Mouse (Mus musculus) spleen, adult 2 months (tissue): ENCODE measurements at regions not wholly inside any gene's neighbourhood (a gene's known extent, or its start where the extent isn't known, plus 50 kb on each side); places are given as distances from the start of the nearest gene placed in this dataset.

Source experiments
- DNase-seq, 2 experiments: peaks; one replicate each; pipeline versions ENCODE4 v3.0.0 to v3.0.0-alpha.2; 2012 to 2021; ENCODE audit warnings: low spot score in 2 of 2, low read depth in 1 of 2
- H3K27ac ChIP-seq: fragments of 200-500 bp; 2 replicates; pipeline ENCODE4 v1.5.1; 2012; ENCODE audit warnings: low read length, inconsistent platforms; ENCODE audit not compliant: insufficient read depth
- H3K27me3 ChIP-seq: fragments of 200-500 bp; 2 replicates; pipeline ENCODE4 v1.6.1; 2012; ENCODE audit warnings: mild to moderate bottlenecking, moderate library complexity, low read length, inconsistent platforms; ENCODE audit not compliant: control insufficient read depth, insufficient read depth
- H3K36me3 ChIP-seq: fragments of 200-500 bp; 2 replicates; pipeline ENCODE4 v1.6.1; 2012; ENCODE audit warnings: mild to moderate bottlenecking, low read length, inconsistent platforms; ENCODE audit not compliant: control insufficient read depth, insufficient read depth
- H3K4me1 ChIP-seq: fragments of 200-500 bp; 2 replicates; pipeline ENCODE4 v1.6.1; 2011; ENCODE audit warnings: inconsistent platforms; ENCODE audit not compliant: control insufficient read depth, insufficient read depth, insufficient read length
- H3K4me3 ChIP-seq: fragments of 200-500 bp; 2 replicates; pipeline ENCODE4 v1.5.1; 2011; ENCODE audit warnings: mild to moderate bottlenecking, inconsistent platforms; ENCODE audit not compliant: insufficient read depth, insufficient read length; ENCODE audit errors: extremely low read depth
- CTCF ChIP-seq: fragments of 200-500 bp; IDR thresholded peaks from 2 replicates; pipeline ENCODE4 v1.5.1; 2011; ENCODE audit warnings: mild to moderate bottlenecking, inconsistent platforms; ENCODE audit not compliant: insufficient read depth, insufficient read length, insufficient replicate concordance; ENCODE audit errors: extremely low read depth
- POLR2A ChIP-seq: fragments of 200-500 bp; IDR thresholded peaks from 2 replicates; pipeline ENCODE4 v1.6.1; 2011; ENCODE audit warnings: low read depth, low read length, inconsistent platforms
- WGBS: fragments of 180-500 bp; shearing (Covaris S2); methylation state at CpG from one replicate; pipeline ENCODE4 v1.1.7; 2018; 5-methylcytosine and 5-hydroxymethylcytosine counted together

- no peaks in the 10 kb centered on the region for H3K4me1 ChIP-seq
- no peaks in the 10 kb centered on the region for H3K36me3 ChIP-seq
- TF ChIP-seq CTCF (0 out of 2 replicates have a peak, but pooled peaks have one; percentile 16), POLR2A (no peak)
- H3K27me3 ChIP-seq = no peaks in the 10 kb centered on the region
- no peak overlapping the region for H3K27ac ChIP-seq
- DNase-seq = no peak
- WGBS = 27% methylated on average over 4 of the region's 4 CpGs
- no peak overlapping the region for H3K4me3 ChIP-seq
Measured at GRCm38 (mm10) chr9:122615351-122615750, 131.8 kb upstream of the Topaz1 start.

- no peak for DNase-seq
- WGBS = 68% methylated on average over 3 of the region's 3 CpGs
- H3K27ac ChIP-seq = no peak overlapping the region
- no peaks in the 10 kb centered on the region for H3K4me1 ChIP-seq
- no peaks in the 10 kb centered on the region for H3K27me3 ChIP-seq
- H3K4me3 ChIP-seq = no peak overlapping the region
- TF ChIP-seq CTCF (no peak), POLR2A (no peak)
- H3K36me3 ChIP-seq = no peaks in the 10 kb centered on the region
Measured at GRCm38 (mm10) chr9:122617793-122618192, 129.4 kb upstream of the Topaz1 start.

- TF ChIP-seq CTCF = no peak
- TF ChIP-seq POLR2A = no peak
- WGBS = 84% methylated on average over 1 of the region's 1 CpGs
- Histone ChIP-seq H3K27ac (no peak overlapping the region), H3K4me3 (no peak overlapping the region), H3K4me1 (no peaks in the 10 kb centered on the region), H3K36me3 (no peaks in the 10 kb centered on the region), H3K27me3 (no peaks in the 10 kb centered on the region)
- DNase-seq = no peak
Measured at GRCm38 (mm10) chr9:122625081-122625480, 122.1 kb upstream of the Topaz1 start.

- TF ChIP-seq CTCF (no peak), POLR2A (no peak)
- H3K4me3 ChIP-seq = no peak overlapping the region
- no peaks in the 10 kb centered on the region for H3K4me1 ChIP-seq
- 35% methylated on average over 6 of the region's 6 CpGs for WGBS
- H3K36me3 ChIP-seq = no peaks in the 10 kb centered on the region
- DNase-seq = no peak
- no peak overlapping the region for H3K27ac ChIP-seq
- H3K27me3 ChIP-seq = no peaks in the 10 kb centered on the region
Measured at GRCm38 (mm10) chr9:122626346-122626745, 120.8 kb upstream of the Topaz1 start.

GRCm38 (mm10) chr9:122629171-122629904 is 117.8 kb upstream of the Topaz1 start:
- TF ChIP-seq POLR2A = no peak
- no peak for TF ChIP-seq CTCF
- WGBS = 33% methylated on average over 18 of the region's 18 CpGs

GRCm38 (mm10) chr9:122631793-122632192 is 115.4 kb upstream of the Topaz1 start:
- no peak for DNase-seq
- Histone ChIP-seq H3K36me3 (no peaks in the 10 kb centered on the region), H3K4me1 (no peaks in the 10 kb centered on the region), H3K27ac (no peak overlapping the region), H3K4me3 (no peak overlapping the region), H3K27me3 (no peaks in the 10 kb centered on the region)
- WGBS = 82% methylated on average over 9 of the region's 9 CpGs
- no peak for TF ChIP-seq POLR2A
- no peak for TF ChIP-seq CTCF

More at GRCm38 (mm10) chr9:122629171-122629904, 117.8 kb upstream of the Topaz1 start:
- Histone ChIP-seq H3K4me3 (no peak overlapping the region), H3K27ac (no peak overlapping the region), H3K27me3 (no peaks in the 10 kb centered on the region), H3K36me3 (no peaks in the 10 kb centered on the region), H3K4me1 (no peaks in the 10 kb centered on the region)
- DNase-seq = no peak

- WGBS = 76% methylated on average over 1 of the region's 1 CpGs
- TF ChIP-seq CTCF (no peak), POLR2A (no peak)
Measured at GRCm38 (mm10) chr9:122633484-122633883, 113.7 kb upstream of the Topaz1 start.

More at GRCm38 (mm10) chr9:122633484-122633883, 113.7 kb upstream of the Topaz1 start:
- no peak for DNase-seq
- no peaks in the 10 kb centered on the region for H3K4me1 ChIP-seq
- no peak overlapping the region for H3K27ac ChIP-seq
- no peaks in the 10 kb centered on the region for H3K27me3 ChIP-seq
- no peak overlapping the region for H3K4me3 ChIP-seq
- H3K36me3 ChIP-seq = no peaks in the 10 kb centered on the region
